Mouse (Mus musculus) kidney, embryonic 16.5 days (tissue): ENCODE results near the gene Palld. TPM values are rescaled to one million over a fixed set of nuclear protein-coding genes. Genes with fewer than 3 reads are reported as not detected.

Experiments used
- ATAC-seq: fragments of 200-750 bp; cut with Nextera tagmentation; 2 replicates; pipeline ENCODE4 v1.8.0; 2017; ENCODE audit warnings: moderate TSS enrichment; ENCODE audit not compliant: low FRiP score, low TSS enrichment
- H3K27ac ChIP-seq: fragments of 300-500 bp; sonication (generic); 2 replicates; pipeline ENCODE4 v1.5.1; 2014; ENCODE audit warnings: low read length
- H3K27me3 ChIP-seq: fragments of 300-500 bp; sonication (generic); 2 replicates; pipeline ENCODE4 v1.6.1; 2014; ENCODE audit warnings: low read length, control low read depth, mixed read lengths; ENCODE audit not compliant: insufficient read depth
- H3K36me3 ChIP-seq: fragments of 300-500 bp; sonication (generic); 2 replicates; pipeline ENCODE4 v1.6.1; 2014; ENCODE audit warnings: low read length, control low read depth, mixed read lengths; ENCODE audit not compliant: insufficient read depth
- H3K4me1 ChIP-seq: fragments of 300-500 bp; sonication (generic); 2 replicates; pipeline ENCODE4 v1.6.1; 2014; ENCODE audit warnings: low read length, control low read depth, mixed read lengths; ENCODE audit not compliant: insufficient read depth
- H3K4me2 ChIP-seq: fragments of 300-500 bp; sonication (generic); replicated peaks from 2 replicates; pipeline ENCODE4 v1.6.1; 2014; ENCODE audit warnings: low read depth, low read length
- H3K4me3 ChIP-seq: fragments of 300-500 bp; sonication (generic); 2 replicates; pipeline ENCODE4 v1.5.1; 2014; ENCODE audit warnings: mild to moderate bottlenecking, low read length
- H3K9ac ChIP-seq: fragments of 300-500 bp; sonication (generic); replicated peaks from 2 replicates; pipeline ENCODE4 v1.6.1; 2014; ENCODE audit warnings: low read length
- H3K9me3 ChIP-seq: fragments of 300-500 bp; sonication (generic); 2 replicates; pipeline ENCODE4 v1.6.1; 2016; ENCODE audit warnings: low read length, control low read depth
- WGBS: fragments of 180-500 bp; shearing (Covaris S2); extraction: QIAGEN DNeasy Blood & Tissue Kit; methylation state at CpG from one replicate; pipeline ENCODE4 v1.1.7; 2014; 5-methylcytosine and 5-hydroxymethylcytosine counted together
- polyA plus RNA-seq: library from polyadenylated mRNA; unstranded; fragments of >200 nt; fragmentation: Nextera tagmentation; extraction: Ambion mirVana; gene quantifications from 2 replicates; pipeline ENCODE4 v1.2.1, GENCODE M21; 2015

Gene Palld
- polyA plus RNA-seq, 1 experiment from 2014 or later, result 71.8 TPM

DNA sequence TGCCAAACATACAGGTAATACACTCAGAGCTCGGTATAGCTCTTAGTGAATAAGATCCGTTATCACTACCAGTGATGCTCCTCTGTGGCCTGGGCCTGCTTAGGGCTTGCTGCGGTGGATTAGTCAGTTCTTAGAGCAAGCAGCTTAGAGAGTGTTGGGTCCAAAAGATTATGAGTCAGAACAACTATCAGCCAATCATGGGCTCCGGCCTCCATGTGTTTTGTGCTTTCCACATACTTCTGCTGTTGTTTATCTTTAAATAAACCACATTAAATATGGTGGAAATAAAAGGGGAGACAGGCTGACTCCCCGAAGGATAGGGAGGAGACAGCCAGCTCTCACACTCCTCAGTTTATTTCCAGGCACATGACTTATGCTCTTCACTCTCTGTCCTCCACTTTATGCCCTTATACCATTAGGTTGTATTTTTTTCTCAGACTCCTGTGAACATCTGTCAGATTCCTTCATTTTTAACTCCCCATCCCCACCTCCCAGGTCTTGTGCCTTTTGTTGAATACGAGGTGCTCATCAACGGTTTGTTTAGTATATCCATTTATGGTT lies 119.5 kb downstream of the Palld start:
- H3K36me3 ChIP-seq, result no peaks in the 10 kb centered on the region

GRCm38 (mm10) chr8:61780652-61781257 lies 121.7 kb downstream of the Palld start:
- 50% methylated on average over 5 of the region's 5 CpGs for WGBS
- Histone ChIP-seq H3K9me3 (no peaks in the 10 kb centered on the region), H3K27ac (no peak overlapping the region), H3K4me3 (no peak overlapping the region), H3K36me3 (no peaks in the 10 kb centered on the region), H3K9ac (no peak overlapping the region), H3K27me3 (no peaks in the 10 kb centered on the region; the same call in 1 of the 2 replicates), H3K4me1 (no peaks in the 10 kb centered on the region), H3K4me2 (no peak overlapping the region)
- ATAC-seq, result no peak

More for the DNA sequence above, 119.5 kb downstream of the Palld start:
- ATAC-seq, result no peak
- no peak overlapping the region for H3K9ac ChIP-seq
- H3K27me3 ChIP-seq, result no peaks in the 10 kb centered on the region
- H3K4me3 ChIP-seq, result no peak overlapping the region
- H3K4me2 ChIP-seq, result no peak overlapping the region
- no peaks in the 10 kb centered on the region for H3K9me3 ChIP-seq
- H3K27ac ChIP-seq, result no peak overlapping the region
- WGBS, result 66% methylated on average over 7 of the region's 7 CpGs
- H3K4me1 ChIP-seq, result no peaks in the 10 kb centered on the region

DNA sequence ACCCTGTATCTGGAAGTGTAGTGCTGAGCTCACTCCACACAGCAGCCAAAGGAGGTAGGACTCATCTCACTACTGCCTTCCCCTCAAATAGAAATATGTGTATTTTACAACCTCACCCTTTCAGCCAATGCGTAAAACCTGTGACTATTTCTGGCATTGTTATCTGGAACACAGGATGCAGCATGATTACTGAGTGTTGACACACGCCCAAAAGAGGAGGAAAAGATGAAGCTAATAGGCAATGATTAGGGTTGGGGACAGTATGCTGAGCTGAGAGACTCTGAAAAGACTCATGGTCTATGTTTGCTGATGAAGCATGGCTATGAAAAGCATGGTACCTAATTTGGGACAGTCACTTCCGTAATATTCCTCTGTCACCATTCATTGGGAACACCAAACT lies 124.3 kb downstream of the Palld start:
- ATAC-seq, result no peak
- no peaks in the 10 kb centered on the region for H3K36me3 ChIP-seq
- H3K9me3 ChIP-seq, result no peaks in the 10 kb centered on the region
- no peak overlapping the region for H3K4me2 ChIP-seq
- H3K9ac ChIP-seq, result no peak overlapping the region
- no peaks in the 10 kb centered on the region for H3K4me1 ChIP-seq
- no peak overlapping the region for H3K27ac ChIP-seq
- H3K4me3 ChIP-seq, result no peak overlapping the region
- H3K27me3 ChIP-seq, result no peaks in the 10 kb centered on the region; the same call in 1 of the 2 replicates
- 78% methylated on average over 3 of the region's 3 CpGs for WGBS

DNA sequence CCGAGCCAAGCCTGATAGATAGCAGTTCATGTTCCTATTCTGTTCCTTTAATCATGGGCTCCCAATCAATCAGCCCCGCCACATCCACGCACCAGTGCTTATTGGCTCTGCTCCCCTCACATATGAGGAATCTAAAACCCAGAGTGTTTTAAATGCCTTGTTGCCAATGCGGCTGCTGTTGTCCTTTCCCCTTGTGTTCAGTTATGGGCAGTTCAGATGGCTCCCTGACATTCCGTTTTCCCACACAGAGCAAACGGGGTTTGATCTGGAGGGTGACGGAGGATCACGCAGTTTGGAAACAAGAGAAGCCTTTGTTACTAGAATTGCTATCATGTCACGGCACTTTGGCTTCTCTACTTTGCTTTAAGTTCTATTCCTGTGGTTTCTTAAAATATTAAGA lies 125.9 kb downstream of the Palld start:
- Histone ChIP-seq H3K27ac (no peak overlapping the region), H3K27me3 (no peaks in the 10 kb centered on the region; the same call in 1 of the 2 replicates), H3K4me3 (no peak overlapping the region), H3K4me2 (no peak overlapping the region), H3K9me3 (no peaks in the 10 kb centered on the region), H3K9ac (no peak overlapping the region), H3K4me1 (no peaks in the 10 kb centered on the region), H3K36me3 (no peaks in the 10 kb centered on the region)
- 42% methylated on average over 9 of the region's 9 CpGs for WGBS
- no peak for ATAC-seq

DNA sequence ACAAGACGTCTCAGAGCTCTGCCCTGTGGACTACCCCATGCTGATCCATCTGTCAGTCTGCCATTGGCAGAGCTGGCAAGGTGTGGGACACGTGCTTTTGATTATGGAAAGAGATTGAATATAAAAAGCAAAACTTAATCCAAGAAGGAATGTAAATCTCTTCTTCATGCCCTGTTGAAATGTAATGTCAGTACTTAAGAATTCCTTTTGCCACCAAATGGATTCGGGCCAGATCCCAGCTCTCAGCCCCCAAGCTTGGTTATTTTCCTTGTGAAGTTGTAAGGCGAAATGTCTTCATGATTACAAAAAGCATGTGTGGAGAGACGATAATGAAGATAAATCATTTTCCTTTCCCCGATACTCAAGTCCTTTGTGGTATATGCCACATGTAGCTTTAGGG lies 126.6 kb downstream of the Palld start:
- Histone ChIP-seq H3K36me3 (no peaks in the 10 kb centered on the region), H3K4me2 (no peak overlapping the region), H3K27ac (no peak overlapping the region), H3K4me1 (no peaks in the 10 kb centered on the region), H3K4me3 (no peak overlapping the region), H3K9me3 (no peaks in the 10 kb centered on the region), H3K9ac (no peak overlapping the region), H3K27me3 (no peaks in the 10 kb centered on the region; the same call in 1 of the 2 replicates)
- ATAC-seq, result no peak
- 74% methylated on average over 6 of the region's 6 CpGs for WGBS

GRCm38 (mm10) chr8:61774161-61774560 lies 128.3 kb downstream of the Palld start:
- Histone ChIP-seq H3K27ac (no peak overlapping the region), H3K27me3 (no peaks in the 10 kb centered on the region; the same call in 1 of the 2 replicates), H3K9me3 (no peaks in the 10 kb centered on the region), H3K36me3 (no peaks in the 10 kb centered on the region), H3K4me3 (no peak overlapping the region), H3K4me1 (no peaks in the 10 kb centered on the region), H3K9ac (no peak overlapping the region), H3K4me2 (no peak overlapping the region)
- WGBS, result 60% methylated on average over 5 of the region's 5 CpGs
- no peak for ATAC-seq

DNA sequence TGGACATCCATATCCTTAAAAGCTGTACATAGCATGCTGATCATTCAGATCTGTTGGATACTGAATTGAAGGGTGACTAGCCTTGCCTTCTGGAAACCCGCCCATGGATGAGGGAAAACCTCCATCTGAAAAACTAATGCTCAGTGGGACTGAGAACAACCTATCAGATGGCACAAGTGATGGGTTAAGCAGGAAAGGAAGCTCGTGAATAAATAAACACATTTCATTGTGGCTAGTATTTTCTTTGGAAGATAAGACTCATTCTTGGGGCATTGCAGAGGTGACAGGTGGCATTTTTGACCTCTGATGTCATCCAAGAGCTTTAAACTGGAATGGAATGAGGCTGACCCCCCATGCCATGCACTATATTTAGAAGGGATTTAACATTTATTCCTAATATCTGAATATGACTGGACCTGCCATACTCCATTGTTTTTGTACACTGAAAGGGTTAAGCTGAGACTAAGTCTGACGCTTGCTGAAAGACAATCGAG lies 128.8 kb downstream of the Palld start:
- Histone ChIP-seq H3K4me3 (no peak overlapping the region), H3K36me3 (no peaks in the 10 kb centered on the region), H3K27ac (no peak overlapping the region), H3K9me3 (no peaks in the 10 kb centered on the region), H3K9ac (no peak overlapping the region), H3K4me1 (no peaks in the 10 kb centered on the region), H3K4me2 (no peak overlapping the region), H3K27me3 (no peaks in the 10 kb centered on the region; the same call in 1 of the 2 replicates)
- no peak for ATAC-seq
- 35% methylated on average over 4 of the region's 4 CpGs for WGBS

GRCm38 (mm10) chr8:61771328-61771727 lies 131.2 kb downstream of the Palld start:
- Histone ChIP-seq H3K4me1 (no peaks in the 10 kb centered on the region), H3K27ac (no peak overlapping the region), H3K9me3 (no peaks in the 10 kb centered on the region), H3K36me3 (no peaks in the 10 kb centered on the region), H3K4me2 (no peak overlapping the region), H3K4me3 (no peak overlapping the region), H3K9ac (no peak overlapping the region), H3K27me3 (no peaks in the 10 kb centered on the region; the same call in 1 of the 2 replicates)
- no peak for ATAC-seq
- 37% methylated on average over 3 of the region's 3 CpGs for WGBS

DNA sequence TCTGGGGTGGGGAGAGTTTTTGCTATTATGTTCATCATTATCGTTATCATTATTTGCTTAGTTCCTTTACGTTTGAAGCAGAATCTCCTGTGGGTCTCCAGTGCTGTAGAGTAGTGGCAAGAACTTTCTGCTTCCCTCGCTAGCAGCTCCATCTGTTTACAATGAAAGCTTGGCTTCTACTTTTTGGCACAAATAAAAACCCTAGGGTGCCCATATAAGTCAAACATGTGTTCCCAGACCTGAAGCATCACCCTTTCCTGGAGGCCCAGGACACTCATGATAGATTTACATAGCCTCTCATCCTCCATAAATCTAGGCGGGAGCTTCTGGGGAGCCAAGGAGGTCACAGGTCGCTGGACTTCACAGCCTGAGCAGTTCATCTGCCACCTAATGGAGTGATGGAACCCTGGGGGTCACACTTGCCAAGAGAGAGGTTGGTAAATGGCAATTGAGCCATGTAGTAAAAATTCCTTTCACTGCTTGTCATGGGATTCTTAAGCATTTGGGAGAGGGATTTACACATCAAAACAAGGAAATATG lies 133.1 kb downstream of the Palld start:
- H3K9ac ChIP-seq, result no peak overlapping the region
- H3K27me3 ChIP-seq, result no peaks in the 10 kb centered on the region
- no peaks in the 10 kb centered on the region for H3K36me3 ChIP-seq
- H3K4me2 ChIP-seq, result no peak overlapping the region
- WGBS, result 30% methylated on average over 5 of the region's 5 CpGs
- H3K4me1 ChIP-seq, result no peaks in the 10 kb centered on the region
- no peaks in the 10 kb centered on the region for H3K9me3 ChIP-seq
- H3K4me3 ChIP-seq, result no peak overlapping the region
- no peak for ATAC-seq
- no peak overlapping the region for H3K27ac ChIP-seq

DNA sequence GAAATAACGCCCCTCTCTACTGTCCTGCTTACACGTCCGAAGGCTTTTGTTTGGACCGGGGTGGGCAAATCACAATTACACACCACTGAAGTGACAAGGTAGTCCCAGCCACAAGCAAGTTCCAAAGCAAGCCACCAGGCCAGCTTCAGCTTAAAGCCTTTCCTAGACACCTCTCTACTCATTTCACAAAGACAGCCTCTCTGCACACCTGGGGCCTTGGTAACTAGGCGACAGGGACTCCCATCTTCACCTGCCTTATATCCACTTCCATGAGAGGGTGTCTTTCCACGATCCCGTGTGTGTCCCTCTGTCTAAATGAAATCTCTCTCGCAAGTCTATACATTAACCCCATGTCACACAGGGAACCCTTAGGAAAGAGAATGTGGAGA lies 142.3 kb downstream of the Palld start:
- Histone ChIP-seq H3K27ac (peak overlapping the region; percentile 65; the same call in 1 of the 2 replicates), H3K9ac (peak overlapping the region; percentile 83), H3K9me3 (no peaks in the 10 kb centered on the region), H3K4me2 (peak overlapping the region; percentile 93), H3K4me3 (peak overlapping the region; percentile 69), H3K36me3 (no peaks in the 10 kb centered on the region), H3K27me3 (no peaks in the 10 kb centered on the region), H3K4me1 (peaks cover 34% of the 10 kb centered on the region)
- WGBS, result 11% methylated on average over 8 of the region's 8 CpGs
- ATAC-seq, result 0 out of 2 replicates have a peak, but pooled peaks have one; percentile 4
